Mouse (Mus musculus) bone marrow, adult 2 months (tissue): Measurements from ENCODE around the gene Slc2a13. TPM values are rescaled to one million over a fixed set of nuclear protein-coding genes. Genes with fewer than 3 reads are reported as not detected.

Experiments
- H3K27ac ChIP-seq: fragments of 200-500 bp; 2 replicates; pipeline ENCODE4 v1.5.1; 2012; ENCODE audit warnings: low read depth, mild to moderate bottlenecking, control low read depth, inconsistent platforms, low read length; ENCODE audit not compliant: control insufficient read depth, poor library complexity, insufficient read depth
- H3K4me1 ChIP-seq: fragments of 200-500 bp; 2 replicates; pipeline ENCODE4 v1.6.1; 2011; ENCODE audit warnings: low read length; ENCODE audit not compliant: control insufficient read depth, insufficient read depth
- H3K4me3 ChIP-seq: fragments of 200-500 bp; replicated peaks from 2 replicates; pipeline ENCODE3; 2011; ENCODE audit warnings: mild to moderate bottlenecking, low read depth, low read length, control low read depth; ENCODE audit not compliant: control insufficient read depth
- CTCF ChIP-seq: fragments of 200-500 bp; IDR thresholded peaks from 2 replicates; pipeline ENCODE4 v1.5.1; 2011; ENCODE audit warnings: low read length, control low read depth; ENCODE audit not compliant: control insufficient read depth, insufficient read depth
- POLR2A ChIP-seq: fragments of 200-500 bp; IDR thresholded peaks from 2 replicates; pipeline ENCODE4 v1.6.1; 2011; ENCODE audit warnings: low read depth, mild to moderate bottlenecking, control low read depth, low read length, borderline replicate concordance; ENCODE audit not compliant: control insufficient read depth
- WGBS: fragments of 180-500 bp; shearing (Covaris S2); methylation state at CpG from one replicate; pipeline ENCODE4 v1.1.7; 2018; 5-methylcytosine and 5-hydroxymethylcytosine counted together
- polyA plus RNA-seq: library from polyadenylated mRNA; stranded (reverse); fragments of >200 nt; gene quantifications from 2 replicates; pipeline ENCODE4 v1.2.4, GENCODE M21; 2011; ENCODE audit warnings: low replicate concordance; ENCODE audit not compliant: missing spikeins, insufficient read depth, insufficient read length

The Slc2a13 gene
- polyA plus RNA-seq, 1 experiment: not detected

GRCm38 (mm10) chr15:91237294-91237693 lies 335.8 kb downstream of the Slc2a13 start:
- 13% methylated on average over 5 of the region's 5 CpGs for WGBS
- H3K27ac ChIP-seq: no peak overlapping the region
- TF ChIP-seq POLR2A (no peak), CTCF (no peak)
- H3K4me1 ChIP-seq: no peaks in the 10 kb centered on the region
- no peak overlapping the region for H3K4me3 ChIP-seq

Other genes starting within 250 kb of the Slc2a13 start
- 7.4 and 20.5 TPM in 2 replicates for gene Lrrk2, start 99.9 kb upstream of the Slc2a13 start, polyA plus RNA-seq